Mouse (Mus musculus) lung, postnatal 36 days (tissue): Measurements from ENCODE around the gene Nbr1.
"Not testable (repeated sequence)": the region's sequence is repeated elsewhere in the genome, so short reads cannot be mapped to it uniquely, and the experiment has no call there.

Experiments
- DNase-seq: peaks from one replicate; pipeline ENCODE4 v3.0.0; 2022; ENCODE audit warnings: mixed read lengths

Gene Nbr1

GRCm38 (mm10) chr11:101626995-101627856 is 75.3 kb downstream of the Nbr1 start, which contains the start of gene Rdm1:
Gene Rdm1 (plus strand): TSS chr11:101627195.
- peak; percentile 90 for DNase-seq

- DNase-seq: peak; percentile 90
Observed at GRCm38 (mm10) chr11:101627857-101628559, 76.1 kb downstream of the Nbr1 start.

- not testable (repeated sequence) for DNase-seq
Observed at GRCm38 (mm10) chr11:101628733-101629417, 76.9 kb downstream of the Nbr1 start.
